Mouse (Mus musculus): ENCODE measurements around the gene Synj2.

- no peak for TF ChIP-seq CTCF (IDR thresholded peaks at IDR 0.05; ENCODE audit: extremely low read depth, insufficient read depth, insufficient read length, insufficient replicate concordance)
- no peak for TF ChIP-seq POLR2A (IDR thresholded peaks at IDR 0.05; ENCODE audit: low read depth, low read length)
Measured at GRCm38 (mm10) chr17:5947039-5947438, 6.0 kb downstream of the Synj2 start.
